Mouse (Mus musculus) heart, adult 2 months (tissue): Measurements from ENCODE around the gene Pip5k1c. TPM values are rescaled to one million over a fixed set of nuclear protein-coding genes. Genes with fewer than 3 reads are reported as not detected.

Experiments
- DNase-seq, 2 experiments: peaks; one replicate each; pipeline ENCODE4 v3.0.0; 2021
- H3K27ac ChIP-seq: fragments of 200-600 bp; 2 replicates; pipeline ENCODE4 v1.8.1; 2022
- H3K27me3 ChIP-seq: fragments of 200-500 bp; 2 replicates; pipeline ENCODE4 v1.6.1; 2012; ENCODE audit warnings: mild to moderate bottlenecking, low read length, inconsistent platforms, mixed read lengths; ENCODE audit not compliant: control insufficient read depth, insufficient read depth
- H3K36me3 ChIP-seq: fragments of 200-500 bp; 2 replicates; pipeline ENCODE4 v1.6.1; 2012; ENCODE audit warnings: low read length, inconsistent platforms; ENCODE audit not compliant: control insufficient read depth, insufficient read depth
- H3K4me1 ChIP-seq: fragments of 200-500 bp; 2 replicates; pipeline ENCODE4 v1.6.1; 2011; ENCODE audit warnings: low read length; ENCODE audit not compliant: control insufficient read depth, insufficient read depth
- H3K4me3 ChIP-seq: fragments of 200-600 bp; 2 replicates; pipeline ENCODE4 v1.8.1; 2022
- H3K79me2 ChIP-seq: fragments of 200-500 bp; replicated peaks from 2 replicates; pipeline ENCODE4 v1.6.1; 2012; ENCODE audit warnings: mild to moderate bottlenecking, inconsistent platforms, low read length, moderate library complexity, mixed read lengths; ENCODE audit not compliant: control insufficient read depth, insufficient read depth
- H3K9ac ChIP-seq: fragments of 200-500 bp; 2 replicates; pipeline ENCODE4 v1.6.1; 2012; ENCODE audit warnings: low read depth, mild to moderate bottlenecking, control low read depth, inconsistent platforms, low read length, mixed read lengths
- CTCF ChIP-seq: fragments of 200-600 bp; IDR thresholded peaks from 2 replicates; pipeline ENCODE4 v1.8.1; 2022; ENCODE audit warnings: antibody characterized with exemption, mild to moderate bottlenecking, moderate library complexity
- EP300 ChIP-seq: fragments of 200-500 bp; IDR thresholded peaks from 2 replicates; pipeline ENCODE4 v1.6.1; 2011; ENCODE audit warnings: low read depth, low read length, control low read depth; ENCODE audit not compliant: insufficient read depth
- POLR2A ChIP-seq: fragments of 200-500 bp; IDR thresholded peaks from 2 replicates; pipeline ENCODE4 v1.6.1; 2011; ENCODE audit warnings: mild to moderate bottlenecking, low read depth, low read length, control low read depth; ENCODE audit not compliant: insufficient read depth
- WGBS: fragments of 180-500 bp; shearing (Covaris S2); methylation state at CpG from one replicate; pipeline ENCODE4 v1.1.7; 2018; 5-methylcytosine and 5-hydroxymethylcytosine counted together
- intact Hi-C: fragments of 180-260 bp; cut with DNase I; formaldehyde crosslinking; loops from one replicate; pipeline ENCODE4 v1.15.1; 2025
- polyA plus RNA-seq: library from polyadenylated mRNA; depleted of rRNA; stranded (reverse); fragments of >200 nt; gene quantifications from 2 replicates; pipeline ENCODE4 v1.2.3, GENCODE M21; 2012
- total RNA-seq, 2 experiments: library from RNA; stranded (reverse); gene quantifications; 2 replicates each; pipeline ENCODE4 v1.2.3; 2021

Pip5k1c gene
- total and polyA plus RNA-seq, 3 experiments: 27.0 to 37.5 (median 28.0) TPM

DNA sequence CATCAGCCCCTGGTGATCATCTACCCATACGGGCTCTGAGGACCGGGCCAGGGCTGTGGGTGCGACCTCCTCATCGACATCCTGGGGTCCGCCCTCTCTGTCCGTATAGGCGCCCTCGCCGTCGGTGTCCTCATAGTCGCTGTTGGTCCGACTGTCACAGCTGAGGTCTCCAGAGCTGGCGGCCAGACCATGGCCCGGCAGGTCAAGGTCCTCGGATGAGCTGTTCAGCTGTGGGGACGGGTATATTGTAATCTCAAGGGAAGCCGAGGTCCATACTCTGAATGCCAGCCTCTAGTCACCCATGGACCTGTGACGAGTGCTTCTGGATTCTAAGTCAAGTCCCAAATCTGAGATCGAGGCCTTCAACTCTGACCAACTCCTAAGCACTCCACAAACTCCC is 18.9 kb upstream of the Pip5k1c start:
- no peaks in the 10 kb centered on the region for H3K27me3 ChIP-seq

DNA sequence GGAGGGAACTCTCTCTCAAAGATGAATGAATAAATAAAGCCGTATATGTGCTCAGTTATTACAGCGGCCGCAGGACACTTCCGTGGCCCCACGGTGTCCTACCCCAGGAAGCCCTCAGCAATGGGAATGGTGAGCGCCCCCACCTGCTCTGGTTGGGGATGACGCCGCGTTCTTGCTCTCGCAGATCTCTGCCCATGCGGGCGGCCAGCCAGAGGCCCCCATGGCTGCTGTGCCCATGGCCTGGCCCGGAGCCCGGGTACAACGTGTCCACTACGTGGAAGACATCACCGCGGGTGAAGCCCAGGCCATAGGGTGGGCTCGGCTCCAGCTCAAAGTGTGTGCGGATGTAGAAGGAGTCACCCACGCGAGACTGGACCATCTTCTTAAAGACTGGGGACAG is 15.1 kb upstream of the Pip5k1c start:
- H3K27me3 ChIP-seq: no peaks in the 10 kb centered on the region; the same call in 1 of the 2 replicates
- intact Hi-C loops: no loop called here
- H3K36me3 ChIP-seq: no peaks in the 10 kb centered on the region
- no peaks in the 10 kb centered on the region for H3K79me2 ChIP-seq
- no peaks in the 10 kb centered on the region for H3K4me1 ChIP-seq
- H3K27ac ChIP-seq: no peak overlapping the region
- TF ChIP-seq POLR2A: no peak
- TF ChIP-seq EP300: no peak
- no peak for TF ChIP-seq CTCF
- H3K4me3 ChIP-seq: no peak overlapping the region
- no peak overlapping the region for H3K9ac ChIP-seq
- DNase-seq: no peak
- WGBS: 63% methylated on average over 22 of the region's 22 CpGs

More for the DNA sequence above, 18.9 kb upstream of the Pip5k1c start:
- Histone ChIP-seq H3K27ac (no peak overlapping the region), H3K79me2 (no peaks in the 10 kb centered on the region), H3K4me1 (no peaks in the 10 kb centered on the region), H3K36me3 (no peaks in the 10 kb centered on the region), H3K9ac (no peak overlapping the region), H3K4me3 (no peak overlapping the region)
- WGBS: 93% methylated on average over 19 of the region's 19 CpGs
- no peak for TF ChIP-seq CTCF
- TF ChIP-seq POLR2A: no peak
- TF ChIP-seq EP300: no peak
- DNase-seq: no peak
- intact Hi-C loops: no loop called here

DNA sequence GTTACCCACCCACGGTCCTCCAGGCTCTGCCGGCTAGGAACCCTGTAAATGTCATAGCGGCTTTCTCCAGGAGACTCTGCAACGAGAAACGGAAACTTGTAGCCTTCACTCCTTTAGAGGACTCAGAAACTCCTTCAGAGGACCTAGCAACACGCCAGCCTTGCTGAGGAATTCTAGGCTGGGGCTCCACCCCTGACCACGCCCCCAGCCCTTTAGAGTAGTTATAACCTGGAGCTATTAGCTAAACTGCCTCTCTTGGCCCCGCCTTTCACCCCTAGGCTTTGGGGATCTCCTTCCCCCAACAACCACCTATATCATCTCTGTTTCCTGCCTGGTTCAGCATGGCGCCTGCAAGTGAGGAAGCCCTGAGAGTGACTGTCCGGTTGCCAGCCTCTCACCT is 13.3 kb upstream of the Pip5k1c start:
- Histone ChIP-seq H3K4me3 (no peak overlapping the region), H3K27ac (no peak overlapping the region), H3K9ac (no peak overlapping the region), H3K79me2 (no peaks in the 10 kb centered on the region), H3K27me3 (peaks cover 3% of the 10 kb centered on the region; the same call in 1 of the 2 replicates), H3K36me3 (no peaks in the 10 kb centered on the region), H3K4me1 (no peaks in the 10 kb centered on the region)
- TF ChIP-seq CTCF (no peak), POLR2A (no peak), EP300 (no peak)
- intact Hi-C loops: no loop called here
- WGBS: 31% methylated on average over 10 of the region's 10 CpGs
- DNase-seq: no peak

DNA sequence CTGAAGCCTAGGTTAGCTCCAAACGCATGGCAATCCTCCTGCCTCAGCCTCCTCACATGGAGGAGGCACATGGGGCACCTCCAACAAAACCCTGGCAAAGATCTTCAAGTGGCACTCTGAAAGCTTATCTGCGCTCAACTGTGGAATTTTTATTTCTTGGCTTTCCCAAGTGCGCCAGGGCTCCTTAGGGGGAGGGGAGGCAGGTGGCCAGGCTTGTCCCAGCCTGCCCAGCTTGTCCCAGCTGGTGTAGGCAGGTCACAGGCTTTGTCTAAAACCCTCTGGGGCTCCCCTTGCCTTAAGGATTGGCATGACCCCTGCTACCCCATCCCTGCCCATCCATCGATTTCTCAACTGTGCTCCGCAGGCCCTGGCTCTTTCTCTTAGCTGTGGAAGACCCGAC is 8.6 kb upstream of the Pip5k1c start:
- no peak overlapping the region for H3K27ac ChIP-seq
- no peaks in the 10 kb centered on the region for H3K79me2 ChIP-seq
- no peaks in the 10 kb centered on the region for H3K36me3 ChIP-seq
- 59% methylated on average over 6 of the region's 6 CpGs for WGBS
- H3K27me3 ChIP-seq: peaks cover 4% of the 10 kb centered on the region; the same call in 1 of the 2 replicates
- no peak for DNase-seq
- intact Hi-C loops: no loop called here
- peaks cover 1% of the 10 kb centered on the region; the same call in 1 of the 2 replicates for H3K4me1 ChIP-seq
- H3K4me3 ChIP-seq: no peak overlapping the region
- TF ChIP-seq POLR2A (no peak), CTCF (no peak), EP300 (no peak)
- no peak overlapping the region for H3K9ac ChIP-seq

DNA sequence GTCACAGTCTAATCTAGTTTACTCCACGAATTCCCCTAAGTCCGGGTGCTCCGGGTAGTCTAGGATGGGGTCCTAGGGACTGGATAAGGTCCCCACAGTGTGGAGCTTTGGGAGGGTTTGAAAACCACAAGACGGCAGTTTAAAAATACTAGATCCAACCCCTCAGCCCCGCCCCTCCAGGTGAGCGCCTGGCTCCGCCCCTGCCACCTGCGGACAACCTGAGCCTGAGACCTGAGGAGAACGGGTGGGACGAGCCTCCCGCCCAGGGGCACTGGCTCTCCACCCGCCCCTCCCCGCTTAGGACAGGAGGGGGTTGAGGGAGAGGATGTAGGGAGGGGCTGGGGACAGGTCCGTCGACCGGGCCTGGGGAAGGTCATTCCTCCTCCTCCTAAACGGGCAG is 8.0 kb upstream of the Pip5k1c start:
- peaks cover 4% of the 10 kb centered on the region; the same call in 1 of the 2 replicates for H3K27me3 ChIP-seq
- H3K4me1 ChIP-seq: peaks cover 1% of the 10 kb centered on the region; the same call in 1 of the 2 replicates
- no peak for DNase-seq
- no peak overlapping the region for H3K4me3 ChIP-seq
- TF ChIP-seq CTCF (no peak), EP300 (no peak), POLR2A (no peak)
- H3K36me3 ChIP-seq: no peaks in the 10 kb centered on the region
- intact Hi-C loops: loop anchor here (5.0 kb wide), 1 partner anchor 168 kb away; no protein-coding TSS in a partner anchor
- H3K79me2 ChIP-seq: no peaks in the 10 kb centered on the region
- WGBS: 18% methylated on average over 17 of the region's 17 CpGs
- no peak overlapping the region for H3K9ac ChIP-seq
- no peak overlapping the region for H3K27ac ChIP-seq

DNA sequence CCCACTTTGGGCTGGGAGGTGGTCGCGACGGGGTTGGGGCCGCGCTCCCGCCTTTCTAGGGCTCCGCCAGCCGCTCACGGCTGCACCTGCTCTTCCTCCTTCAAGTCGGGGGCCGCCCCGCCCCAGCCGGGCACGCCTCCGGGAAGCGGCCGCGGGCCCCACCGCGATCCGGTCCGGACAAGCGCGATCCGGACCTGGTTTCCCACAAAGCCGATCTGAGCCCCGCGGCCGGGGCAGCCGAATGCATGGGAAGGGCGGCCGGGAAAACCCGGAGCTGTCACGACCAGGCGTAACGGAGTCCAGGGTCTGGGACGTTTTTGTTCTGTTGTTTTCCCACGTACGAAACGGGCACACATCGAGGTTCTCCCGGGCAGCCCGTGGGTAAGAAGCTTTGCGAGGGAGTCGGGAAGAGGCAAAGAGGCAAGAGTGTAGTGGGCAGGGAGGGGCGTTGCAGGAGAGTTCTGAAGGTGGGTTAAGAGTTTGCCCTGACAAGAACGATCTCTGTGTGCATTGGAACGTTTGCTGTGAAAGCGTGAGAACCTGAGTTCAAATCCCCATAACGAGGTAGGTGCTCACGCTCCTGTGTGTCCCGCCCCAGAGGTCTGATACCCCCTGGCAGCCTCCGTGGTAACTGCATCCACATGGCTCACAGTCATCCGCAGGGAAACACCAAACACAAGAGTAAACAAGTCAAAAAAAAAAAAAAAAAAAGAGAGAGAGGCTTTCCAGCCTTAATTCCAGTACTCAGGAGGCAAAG is 6.9 kb upstream of the Pip5k1c start:
- peaks cover 4% of the 10 kb centered on the region; the same call in 1 of the 2 replicates for H3K27me3 ChIP-seq

More for the DNA sequence above, 6.9 kb upstream of the Pip5k1c start:
- Histone ChIP-seq H3K4me1 (peaks cover 1% of the 10 kb centered on the region; the same call in 1 of the 2 replicates), H3K36me3 (no peaks in the 10 kb centered on the region), H3K9ac (peak overlapping the region; percentile 47), H3K27ac (no peak overlapping the region), H3K4me3 (peak overlapping the region; percentile 39), H3K79me2 (no peaks in the 10 kb centered on the region)
- TF ChIP-seq POLR2A (no peak), CTCF (no peak), EP300 (no peak)
- 3% methylated on average over 54 of the region's 54 CpGs for WGBS
- peak; percentile 91 to 97 for DNase-seq
- intact Hi-C loops: loop anchor here (5.0 kb wide), 1 partner anchor 166 kb away; no protein-coding TSS in a partner anchor
